Mouse (Mus musculus) right cerebral cortex, adult 18-20 months (tissue): ENCODE measurements at regions not wholly inside any gene's neighbourhood (a gene's known extent, or its start where the extent isn't known, plus 50 kb on each side); places are given as distances from the start of the nearest gene placed in this dataset.
"Not testable (repeated sequence)": the region's sequence is repeated elsewhere in the genome, so short reads cannot be mapped to it uniquely, and the experiment has no call there.

Experiments
- DNase-seq: peaks from one replicate; pipeline ENCODE4 v3.0.0; 2022; ENCODE audit warnings: mixed read lengths

DNA sequence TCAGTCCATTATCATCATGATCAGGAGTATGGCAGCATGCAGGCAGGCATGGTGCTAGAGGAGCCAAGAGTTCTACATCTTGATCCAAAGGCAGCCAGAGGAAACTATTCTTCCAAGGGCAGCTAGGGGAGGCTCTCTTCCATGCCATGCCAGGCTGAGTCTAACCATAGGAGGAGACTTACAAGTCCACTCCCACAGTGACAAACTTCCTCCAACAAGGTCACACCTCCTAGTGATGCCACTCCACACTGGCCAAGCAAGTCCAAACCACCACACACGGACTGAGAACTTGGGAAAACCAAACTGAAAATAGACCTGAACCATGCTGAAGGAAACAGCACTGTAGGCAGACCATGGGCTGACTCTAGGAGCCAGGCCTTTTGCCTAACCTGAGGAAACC lies 197.4 kb downstream of the Prex1 start:
- no peak for DNase-seq

DNA sequence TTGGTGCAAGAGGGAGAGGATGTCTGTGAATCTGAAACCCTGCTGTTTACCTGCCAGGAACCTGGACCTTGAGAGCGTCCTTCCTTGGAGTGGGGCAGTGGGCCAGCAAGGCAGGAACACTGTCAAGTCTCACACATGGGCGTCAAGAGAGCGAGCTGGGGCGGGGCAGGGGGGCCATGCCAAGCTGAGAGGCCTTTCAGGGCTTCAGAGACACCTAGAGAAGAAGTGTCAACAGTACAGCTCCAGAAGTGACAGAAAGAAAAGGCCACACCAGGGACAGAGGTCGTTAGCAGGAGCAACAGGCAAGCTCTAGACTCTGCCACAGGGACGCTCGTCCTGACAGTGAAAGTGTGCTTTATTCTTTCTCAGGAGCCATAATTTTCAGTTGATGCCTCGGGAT lies 199.0 kb downstream of the Prex1 start:
- no peak for DNase-seq

DNA sequence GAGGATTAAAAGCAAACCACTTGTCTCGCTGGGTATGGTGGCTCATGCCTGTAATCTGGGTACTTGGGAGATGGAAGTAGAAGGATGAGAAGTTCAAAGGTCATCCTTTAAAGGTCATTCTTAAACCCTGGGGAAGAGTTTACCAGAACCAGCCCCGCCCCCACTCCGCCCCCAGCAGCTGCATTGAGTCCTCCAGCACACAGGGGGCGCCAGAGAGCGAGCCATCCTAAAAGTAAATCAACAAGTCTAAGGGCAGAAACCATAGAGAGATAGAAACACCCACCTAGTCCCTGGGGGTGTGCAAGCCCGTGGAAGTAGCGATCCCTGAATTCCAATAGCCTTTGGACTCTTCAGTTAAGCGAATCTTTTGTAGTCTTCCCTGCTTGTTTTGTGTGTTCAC lies 201.1 kb downstream of the Prex1 start:
- no peak for DNase-seq

DNA sequence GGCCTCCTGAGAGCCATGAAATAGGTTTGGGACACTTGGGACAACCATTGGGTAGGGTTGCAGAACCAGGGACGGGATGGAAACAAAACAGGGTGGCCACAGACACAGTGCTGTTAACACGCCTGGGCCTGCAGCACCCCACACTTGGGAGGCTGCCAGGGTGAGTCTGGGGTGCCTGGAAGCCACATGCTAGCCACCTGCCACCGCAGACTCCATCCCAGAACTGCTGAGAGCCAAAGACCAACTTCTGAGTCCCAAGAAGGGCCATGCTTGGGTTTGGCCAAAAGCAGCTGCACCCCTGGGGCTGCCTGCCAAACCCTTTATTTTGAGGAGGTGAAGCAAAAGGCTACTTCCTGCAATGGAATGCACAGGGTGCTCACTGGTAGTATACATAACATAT lies 202.2 kb downstream of the Prex1 start:
- DNase-seq, result not testable (repeated sequence)

DNA sequence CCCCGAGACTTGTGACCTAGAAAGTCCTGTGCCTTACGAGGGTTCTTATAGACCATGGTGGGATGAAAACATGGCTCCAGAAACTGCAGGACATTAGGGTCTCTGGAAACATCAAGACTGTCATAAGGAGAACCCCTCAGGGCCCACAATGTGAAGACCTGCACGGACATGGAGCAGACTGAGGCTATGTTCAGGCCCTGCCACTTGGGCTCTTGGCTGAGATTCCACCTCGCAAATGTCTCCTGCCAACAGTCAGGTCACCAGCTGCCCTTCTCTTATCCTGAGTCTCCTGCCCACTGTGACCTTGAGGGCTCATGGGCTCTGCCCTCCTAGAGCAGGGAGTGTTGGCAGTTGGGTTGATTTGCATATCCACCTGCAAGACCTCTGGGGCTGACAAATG lies 202.9 kb downstream of the Prex1 start:
- DNase-seq, result no peak

DNA sequence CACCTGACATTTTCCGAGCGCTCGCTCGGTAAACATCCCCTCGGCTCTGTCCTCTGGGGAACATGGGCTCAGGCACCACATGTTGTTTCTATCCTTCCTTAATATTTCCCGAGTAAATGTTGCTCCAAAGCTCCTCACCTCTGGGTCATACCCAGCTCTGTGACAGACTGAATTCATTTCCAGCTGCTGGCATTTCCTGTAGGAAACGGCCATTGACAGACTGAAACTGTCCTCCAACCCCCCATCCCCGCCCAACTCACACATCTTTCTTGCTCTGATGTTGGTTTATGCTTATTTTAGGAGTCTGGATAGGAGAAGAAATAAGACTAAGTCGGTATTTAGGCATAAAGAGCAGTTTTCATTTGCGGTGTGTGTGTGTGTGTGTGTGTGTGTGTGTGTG lies 204.0 kb downstream of the Prex1 start:
- no peak for DNase-seq

DNA sequence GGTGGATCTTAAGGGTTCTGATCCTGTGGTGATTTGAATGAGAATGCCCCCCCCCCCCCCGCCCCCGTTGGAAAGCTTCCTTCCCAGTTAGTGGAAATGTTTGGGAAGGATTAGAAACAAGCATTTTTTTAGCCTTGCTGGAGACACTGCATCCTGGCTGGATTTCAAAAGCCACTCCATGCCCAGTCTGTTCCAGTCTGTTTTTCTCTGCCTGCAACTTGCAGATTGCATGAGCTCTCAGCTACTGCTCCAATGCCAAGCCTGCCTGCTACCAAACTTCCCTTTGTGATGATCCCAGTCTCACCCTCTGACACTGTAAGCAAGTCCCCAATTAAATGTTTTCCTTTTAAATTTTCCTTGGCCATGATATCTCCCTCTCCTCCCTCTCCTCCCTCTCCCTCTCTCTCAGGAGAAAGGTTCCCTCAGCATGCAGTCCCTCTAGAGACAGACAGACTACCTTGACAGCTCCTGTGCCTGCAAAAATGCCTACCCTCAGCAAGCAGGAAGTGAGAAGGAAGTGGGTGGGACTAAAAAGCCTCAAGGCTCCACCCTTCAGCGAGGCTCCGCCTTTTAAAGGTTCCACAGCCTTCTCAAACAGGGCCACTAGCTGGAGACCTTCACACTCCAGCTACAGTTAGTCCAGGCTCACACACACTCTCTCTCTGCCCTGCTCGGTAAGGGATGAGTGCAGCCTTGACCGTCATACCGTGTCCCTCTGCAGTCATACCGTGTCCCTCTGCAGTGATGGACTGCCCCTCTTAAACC lies 204.8 kb downstream of the Prex1 start:
- no peak for DNase-seq

DNA sequence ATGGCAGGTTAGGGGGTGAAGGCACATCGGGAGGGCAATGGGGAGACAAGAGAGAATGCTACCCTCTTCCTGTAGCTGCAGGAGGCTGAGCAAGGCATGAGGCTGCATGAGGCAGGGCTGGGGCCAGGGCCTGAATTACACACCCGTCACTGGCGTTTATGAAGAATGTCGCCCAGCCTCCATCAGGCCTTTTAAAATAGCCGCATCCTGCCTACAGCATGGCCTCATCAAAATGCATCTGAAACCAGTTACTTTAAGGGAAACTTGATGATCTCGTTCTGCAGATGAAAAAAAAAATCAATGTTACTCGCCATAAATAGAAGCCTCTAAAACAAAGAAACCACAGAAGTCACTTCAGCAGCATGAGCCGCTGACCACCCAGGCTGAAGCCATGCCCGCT lies 208.3 kb downstream of the Prex1 start:
- DNase-seq, result no peak

DNA sequence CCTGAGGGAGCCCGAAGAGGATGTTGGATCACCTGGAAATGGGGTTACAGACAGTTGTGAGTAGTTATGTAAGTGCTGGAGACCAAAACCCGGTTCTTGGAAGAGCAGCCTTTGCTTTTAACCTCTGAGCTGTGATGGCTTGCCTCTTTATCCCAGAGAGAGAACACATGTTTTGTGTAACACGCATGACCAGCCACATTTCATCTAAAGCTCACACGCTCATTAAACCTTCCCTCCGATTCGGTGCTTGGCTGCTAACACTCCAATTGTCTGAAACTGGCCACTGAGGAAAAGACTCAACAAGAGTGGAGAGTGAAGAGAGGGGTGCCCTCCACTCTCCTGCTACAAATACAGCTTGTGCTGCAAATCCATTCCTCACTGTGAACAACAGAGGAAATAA lies 210.0 kb downstream of the Prex1 start:
- DNase-seq, result no peak

DNA sequence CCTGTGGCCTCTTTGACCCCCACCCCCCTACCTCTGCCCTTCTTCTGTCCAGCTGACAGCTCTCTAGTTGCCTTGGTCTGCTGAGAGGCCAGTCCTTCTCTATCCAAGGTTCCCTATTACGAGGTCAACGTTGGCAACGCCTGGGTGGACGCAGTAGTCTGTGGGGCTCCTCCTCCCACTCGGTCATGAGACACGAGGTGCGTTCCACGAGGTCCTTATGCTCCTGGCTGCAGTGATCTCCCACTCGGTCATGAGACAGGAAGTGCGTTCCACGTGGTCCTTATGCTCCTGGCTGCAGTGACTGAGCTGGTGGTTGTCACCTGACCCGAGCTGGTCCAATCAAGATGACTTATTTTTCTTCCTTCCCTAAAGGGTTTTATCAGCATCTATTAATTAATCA lies 220.7 kb downstream of the Prex1 start:
- DNase-seq, result no peak

DNA sequence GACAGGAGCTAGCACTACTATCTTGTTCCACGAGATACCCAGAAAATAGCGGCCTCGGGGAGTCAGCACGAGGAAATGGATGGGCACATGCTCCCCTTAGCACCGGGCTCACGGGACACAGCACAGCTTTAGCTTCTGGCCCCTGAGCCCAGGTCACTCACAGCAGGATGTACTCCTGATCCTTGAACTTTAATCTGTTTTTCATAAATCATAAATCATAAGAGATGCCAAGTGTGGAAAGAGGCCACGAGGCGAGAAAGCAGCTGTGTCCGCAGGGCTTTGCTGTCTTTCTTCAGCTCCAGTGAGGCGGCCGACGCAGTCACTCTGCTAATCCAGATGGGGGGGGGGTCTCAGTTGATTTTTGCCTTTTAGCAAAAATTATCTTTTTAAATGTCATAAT lies 221.2 kb downstream of the Prex1 start:
- DNase-seq, result no peak

DNA sequence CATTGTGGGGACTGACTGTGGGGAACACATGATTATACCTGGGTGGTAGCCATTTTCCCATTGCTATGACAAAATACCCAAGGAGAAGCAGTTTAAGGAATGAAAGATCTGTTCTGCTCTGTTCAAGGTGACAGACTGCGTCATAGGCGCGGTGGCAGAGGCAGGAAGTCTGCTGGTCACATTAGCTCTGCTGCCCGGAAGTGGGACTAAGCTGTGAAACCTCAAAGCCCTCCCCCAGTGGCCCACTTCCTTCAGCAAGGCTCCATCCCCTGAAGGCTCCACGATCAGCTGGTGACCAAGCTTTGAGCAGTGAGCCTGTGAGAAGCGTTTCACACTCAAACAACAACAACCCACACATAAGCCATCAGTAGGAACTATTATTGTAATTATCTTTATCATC lies 221.8 kb downstream of the Prex1 start:
- DNase-seq, result no peak

DNA sequence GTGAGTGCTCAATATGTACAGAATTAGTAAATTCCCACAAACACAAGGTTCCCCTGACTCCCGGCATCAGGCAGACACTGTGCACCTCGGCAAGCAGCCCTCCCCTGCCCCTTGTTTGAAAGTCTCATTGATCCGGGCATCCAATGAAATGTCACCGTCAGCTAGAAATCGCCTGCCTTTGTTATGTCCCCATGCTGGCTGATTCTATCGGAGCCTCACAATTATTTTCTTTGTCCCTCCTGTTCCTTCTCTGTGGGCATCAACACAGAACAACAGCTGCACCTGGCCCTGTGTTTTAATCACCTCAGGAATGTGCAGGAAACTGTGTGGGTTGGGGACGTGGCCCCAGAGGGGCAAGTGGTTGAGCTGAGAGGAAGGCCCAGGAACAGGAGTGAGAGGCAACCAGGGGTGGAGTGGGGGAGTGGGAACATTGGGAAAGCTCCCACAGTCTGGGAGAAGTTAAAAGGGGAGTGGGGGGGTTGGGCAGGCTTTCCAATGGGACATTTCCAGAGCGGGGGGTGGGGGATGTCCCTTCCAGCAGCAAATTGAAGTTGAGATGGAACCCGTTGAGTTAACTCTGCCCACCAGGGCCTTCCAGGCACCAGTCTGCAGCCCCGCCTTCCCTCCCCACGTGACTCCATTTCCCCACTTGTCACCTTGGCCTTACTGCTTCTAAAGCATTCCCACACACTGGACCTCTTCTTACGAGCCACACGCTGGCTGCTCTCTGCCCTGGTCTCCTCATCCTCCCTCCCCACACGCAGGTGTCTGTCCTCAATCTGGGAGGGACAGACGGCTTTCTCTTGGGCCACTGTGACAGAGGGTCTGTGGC lies 224.4 kb downstream of the Prex1 start:
- no peak for DNase-seq

DNA sequence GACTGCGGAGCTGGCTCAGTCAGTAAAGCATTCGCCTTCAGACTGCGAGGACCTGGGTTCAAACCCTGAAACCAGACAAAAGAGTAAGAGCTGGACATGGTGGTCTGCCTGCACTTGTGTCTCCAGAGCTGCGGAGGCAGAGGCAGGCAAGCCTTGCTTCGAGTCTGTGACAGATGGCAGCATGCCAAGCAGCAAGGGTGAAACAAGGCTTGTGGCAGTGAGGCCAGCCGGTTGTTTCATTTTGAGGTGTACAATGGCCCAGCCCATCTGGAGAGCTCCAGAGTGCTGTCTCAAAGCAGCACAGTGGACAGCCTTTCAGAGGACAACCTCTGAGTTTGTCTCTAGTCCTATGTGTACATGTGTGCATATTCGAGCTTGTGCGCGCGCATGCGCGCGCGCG lies 225.9 kb downstream of the Prex1 start:
- no peak for DNase-seq

DNA sequence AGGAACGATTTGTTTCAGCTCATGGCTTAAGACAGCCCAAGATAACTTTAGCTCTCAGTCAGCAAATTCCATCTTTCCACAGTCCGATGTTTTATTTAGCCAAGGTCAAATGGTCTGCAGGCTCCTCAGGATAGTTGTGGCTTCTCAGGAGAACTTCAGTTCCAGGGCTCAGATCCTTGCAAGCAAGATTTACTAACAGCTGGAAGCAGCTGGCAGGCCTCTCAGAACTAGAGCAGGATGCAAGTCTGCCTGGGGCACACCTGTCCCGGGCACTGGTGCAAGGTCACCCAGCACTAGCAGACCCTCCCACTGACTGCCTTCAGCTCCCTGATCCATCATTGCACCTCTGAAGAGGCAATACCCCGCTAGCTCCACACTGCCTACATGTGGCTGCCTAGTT lies 227.8 kb downstream of the Prex1 start:
- DNase-seq, result no peak

DNA sequence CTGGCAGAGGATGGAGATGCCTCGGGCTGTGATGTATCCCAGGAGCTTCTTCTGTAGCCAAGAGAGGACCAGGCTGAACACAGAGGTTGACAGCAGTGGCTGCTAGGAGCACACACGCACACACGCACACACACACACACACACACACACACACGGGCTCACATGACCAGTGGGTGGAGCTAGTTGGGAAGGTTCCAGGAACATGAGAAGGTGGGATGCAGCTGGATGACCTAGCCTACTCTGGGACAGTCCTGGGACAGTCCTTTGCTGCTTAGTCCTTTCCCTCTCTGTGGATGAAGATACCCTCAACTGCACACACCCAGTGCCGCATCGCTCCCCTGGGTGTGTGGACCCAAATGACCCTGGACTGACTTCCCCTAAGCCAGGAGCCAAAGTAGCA lies 228.3 kb downstream of the Prex1 start:
- no peak for DNase-seq

DNA sequence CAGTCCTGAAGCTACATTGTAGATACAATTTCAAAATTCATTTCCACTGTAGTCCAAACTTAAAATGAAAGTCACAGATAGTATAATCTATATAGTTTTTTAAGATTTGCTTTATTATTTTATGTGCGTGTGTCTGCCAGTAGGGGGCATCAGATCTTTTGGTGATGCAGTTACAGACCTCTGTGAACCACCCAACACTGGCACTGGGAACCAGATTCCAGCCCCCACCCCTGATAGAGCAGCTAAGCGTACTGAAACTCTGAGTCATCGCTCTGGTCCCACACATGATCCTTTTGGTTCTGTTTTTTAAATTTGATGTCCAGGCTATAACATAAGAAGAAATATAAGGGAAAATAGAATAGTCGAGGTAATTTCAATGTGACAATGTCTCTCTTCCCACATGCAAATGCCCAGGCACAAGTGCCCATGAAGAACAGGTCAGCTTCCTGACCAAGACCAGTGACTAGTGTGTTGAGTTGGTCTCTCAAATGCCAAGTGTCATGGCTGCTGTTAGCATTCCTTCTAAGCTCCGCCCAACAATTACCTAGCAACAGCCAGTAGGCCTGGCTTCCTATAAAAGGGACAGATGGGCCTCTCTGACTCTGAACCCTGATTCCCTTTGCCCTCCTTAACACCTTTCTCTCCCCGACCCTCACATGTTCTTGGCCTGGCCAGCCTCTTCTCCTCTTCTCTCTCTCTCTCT lies 229.9 kb downstream of the Prex1 start:
- DNase-seq, result peak; percentile 20

DNA sequence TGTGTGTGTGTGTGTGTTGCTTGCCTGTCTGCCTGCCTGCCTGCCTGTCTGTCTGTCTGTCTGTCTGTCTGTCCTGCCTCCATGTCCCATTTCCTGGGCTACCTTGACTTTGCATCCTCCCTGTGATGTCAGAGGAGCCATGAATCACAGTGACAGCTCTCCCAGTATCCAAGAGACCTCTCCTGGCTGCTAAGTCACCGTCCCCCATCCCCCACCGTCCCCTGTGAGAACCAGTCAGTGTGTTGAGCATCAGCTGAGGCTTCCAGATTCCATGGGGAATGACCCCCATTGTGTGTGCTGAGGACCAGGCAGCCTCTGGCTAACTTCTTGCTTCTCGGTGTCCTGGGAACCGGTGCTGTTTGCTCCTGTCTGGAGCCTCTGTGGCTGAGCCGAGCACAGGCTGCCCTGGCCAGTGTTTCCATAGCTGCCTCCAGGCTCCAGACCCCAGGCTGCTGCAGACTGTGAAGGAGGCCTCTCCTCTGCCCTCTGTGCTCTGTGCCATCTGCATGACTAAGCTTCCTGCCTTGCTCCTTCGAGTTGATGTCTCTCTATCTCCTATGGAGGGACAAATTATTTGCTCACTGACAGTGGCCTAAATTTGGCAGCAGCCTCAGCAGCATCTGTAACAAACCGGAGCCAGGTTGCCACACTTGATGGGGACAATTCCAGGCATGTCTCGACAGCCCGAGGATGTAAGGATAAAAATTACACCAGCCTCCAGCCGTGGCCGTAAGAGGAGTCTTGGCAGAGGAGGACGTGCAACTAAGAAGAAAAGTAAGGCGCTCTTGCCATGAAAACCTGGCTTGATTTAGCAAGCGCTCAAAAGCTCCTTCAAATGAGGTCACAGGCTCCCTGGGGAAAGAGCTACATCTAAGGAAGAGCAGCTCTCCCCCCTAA lies 230.7 kb downstream of the Prex1 start:
- DNase-seq, result peak; percentile 50

DNA sequence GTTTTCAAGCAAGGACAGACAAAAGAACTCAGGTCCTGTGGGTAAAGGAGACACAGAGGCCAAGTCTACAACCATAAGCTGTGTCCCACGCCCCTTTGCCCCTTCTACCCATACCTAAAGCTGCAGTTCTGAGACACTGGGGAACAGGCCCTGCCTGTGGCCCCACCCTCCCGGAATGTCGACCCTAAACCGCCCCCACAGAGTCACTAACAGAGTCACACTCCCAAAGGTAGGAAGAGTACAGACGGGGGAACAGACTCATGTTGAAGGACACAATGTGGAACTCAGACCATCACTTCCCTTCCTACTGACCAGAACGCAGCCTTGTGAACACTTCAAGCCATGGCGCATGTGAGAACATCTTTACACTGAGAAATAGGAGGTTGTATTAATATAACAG lies 231.9 kb downstream of the Prex1 start:
- DNase-seq, result no peak

DNA sequence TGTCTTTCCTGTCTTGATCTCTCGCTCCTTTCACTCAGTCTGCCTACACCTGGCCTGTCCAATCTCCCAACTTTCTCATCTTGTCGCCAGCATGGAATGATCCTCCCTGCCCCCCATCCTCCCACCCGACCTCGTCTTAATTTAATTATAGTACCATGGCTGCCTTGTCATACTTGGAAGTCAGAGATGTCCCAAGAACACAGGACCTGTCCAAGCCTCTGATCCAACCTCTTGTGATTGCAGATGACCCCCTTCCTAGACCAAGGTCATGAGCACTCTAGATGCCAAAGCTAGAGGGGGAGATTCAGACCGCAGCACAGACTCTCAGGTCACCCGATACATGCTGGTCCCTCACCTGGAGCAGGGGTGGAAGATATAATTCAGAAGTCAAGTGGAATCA lies 232.3 kb downstream of the Prex1 start:
- DNase-seq, result no peak

DNA sequence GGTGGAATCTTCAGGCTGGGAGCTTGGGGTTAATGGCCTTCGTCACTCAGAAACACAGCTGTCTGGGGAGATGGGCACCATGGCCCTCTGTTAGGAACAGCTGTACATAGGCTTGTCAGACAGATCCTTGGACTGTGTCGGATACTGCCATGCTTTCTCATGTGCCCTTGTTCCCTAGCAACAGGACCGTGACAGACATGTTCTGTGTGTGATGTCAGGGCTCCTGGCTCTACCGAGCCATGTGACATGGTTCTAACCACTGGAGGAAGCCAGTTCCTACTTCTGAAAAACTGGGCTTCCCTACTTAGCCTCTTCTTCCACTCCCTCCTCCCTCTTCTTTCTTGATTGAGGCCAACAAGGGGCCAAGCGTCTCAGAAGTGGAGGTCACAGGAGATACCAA lies 232.7 kb downstream of the Prex1 start:
- DNase-seq, result no peak

DNA sequence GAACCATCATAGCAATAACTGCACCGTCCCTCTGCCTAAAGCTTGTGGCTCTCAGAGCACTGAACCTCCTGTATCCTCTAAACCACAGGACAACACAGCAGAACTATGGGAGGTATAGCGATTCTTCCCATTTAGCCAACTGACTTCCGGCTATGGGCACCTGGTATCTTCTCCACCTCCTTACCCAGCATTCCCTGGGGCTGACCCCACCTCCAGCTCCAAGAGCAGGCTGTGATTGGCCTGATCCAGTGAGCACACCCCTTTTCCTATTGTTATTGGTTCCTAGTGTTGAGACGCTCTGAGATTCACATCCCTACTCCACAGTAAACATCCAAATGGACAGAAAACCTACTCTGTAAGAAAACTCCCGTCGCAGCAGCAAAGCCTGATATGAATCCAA lies 236.7 kb downstream of the Prex1 start:
- no peak for DNase-seq

DNA sequence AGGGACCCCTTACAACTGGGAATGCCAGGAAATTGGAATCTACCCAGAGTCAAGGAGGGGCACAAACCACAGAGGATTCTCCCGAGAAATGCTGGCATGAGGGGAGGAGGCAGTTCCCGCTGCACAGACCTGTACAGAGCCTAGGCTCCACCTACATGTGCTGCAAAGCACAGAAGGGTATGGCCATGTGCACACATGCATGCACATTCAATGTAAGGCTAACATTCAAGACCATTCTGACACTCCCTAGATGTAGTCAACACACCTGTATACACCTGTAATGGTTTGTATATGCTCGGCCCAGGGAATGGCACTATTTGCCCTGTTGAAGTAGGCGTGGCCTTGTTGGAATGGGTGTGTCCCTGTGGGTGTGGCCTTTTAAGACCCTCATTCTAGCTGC lies 238.0 kb downstream of the Prex1 start:
- no peak for DNase-seq
